Mouse (Mus musculus): ENCODE results near the gene Olfr1016.

The Olfr1016 gene

GRCm38 (mm10) chr2:85802444-85802843, at the start of gene Olfr1016:
Gene Olfr1016, minus strand, starts transcription at chr2:85802544.
- DNase-seq (ENCODE audit: low spot score in 2 of 2): no peak

- DNase-seq (ENCODE audit: low spot score in 2 of 2): no peak
Measured at GRCm38 (mm10) chr2:85846730-85847129, 44.4 kb upstream of the Olfr1016 start, which contains the start of gene Olfr1020. Gene Olfr1020, plus strand, starts transcription at chr2:85847030.

GRCm38 (mm10) chr2:85845383-85845782, 43.0 kb upstream of the Olfr1016 start, which contains the start of gene Olfr1019:
Gene Olfr1019, minus strand, starts transcription at chr2:85845483.
- no peak for DNase-seq (ENCODE audit: low spot score in 2 of 2)

- DNase-seq (ENCODE audit: low spot score in 2 of 2): no peak
Measured at GRCm38 (mm10) chr2:85818179-85818578, 15.8 kb upstream of the Olfr1016 start, which contains the start of gene Olfr1018. Gene Olfr1018, plus strand, starts transcription at chr2:85818479.

GRCm38 (mm10) chr2:85804501-85804900, 2.2 kb upstream of the Olfr1016 start:
- DNase-seq (ENCODE audit: low spot score in 2 of 2): no peak

GRCm38 (mm10) chr2:85792331-85792730, 10.0 kb downstream of the Olfr1016 start:
- no peak for DNase-seq (ENCODE audit: low spot score in 2 of 2)

- no peak for DNase-seq (ENCODE audit: low spot score in 2 of 2)
Measured at GRCm38 (mm10) chr2:85781717-85782116, 20.6 kb downstream of the Olfr1016 start, which contains the start of gene Olfr1015. Gene Olfr1015, plus strand, starts transcription at chr2:85782017.

- DNase-seq (ENCODE audit: low spot score in 2 of 2): no peak
Measured at GRCm38 (mm10) chr2:85772413-85772812, 29.9 kb downstream of the Olfr1016 start, which contains the start of gene Olfr1014. Gene Olfr1014, plus strand, starts transcription at chr2:85772713.

GRCm38 (mm10) chr2:85766798-85767197, 35.5 kb downstream of the Olfr1016 start, which contains the start of gene Olfr1013:
Gene Olfr1013, plus strand, starts transcription at chr2:85767098.
- DNase-seq (ENCODE audit: low spot score in 2 of 2): no peak

GRCm38 (mm10) chr2:85762666-85763065, 39.7 kb downstream of the Olfr1016 start, which contains the start of gene Olfr1012:
Gene Olfr1012, minus strand, starts transcription at chr2:85762766.
- no peak for DNase-seq (ENCODE audit: low spot score in 2 of 2)

GRCm38 (mm10) chr2:85753822-85754221, 48.5 kb downstream of the Olfr1016 start:
- no peak for DNase-seq (ENCODE audit: low spot score in 2 of 2)

Measured in spleen, postnatal 14 days (tissue).